Comparison of ENCODE assay signal across 24 mouse cellular contexts in the genomic region with DNA sequence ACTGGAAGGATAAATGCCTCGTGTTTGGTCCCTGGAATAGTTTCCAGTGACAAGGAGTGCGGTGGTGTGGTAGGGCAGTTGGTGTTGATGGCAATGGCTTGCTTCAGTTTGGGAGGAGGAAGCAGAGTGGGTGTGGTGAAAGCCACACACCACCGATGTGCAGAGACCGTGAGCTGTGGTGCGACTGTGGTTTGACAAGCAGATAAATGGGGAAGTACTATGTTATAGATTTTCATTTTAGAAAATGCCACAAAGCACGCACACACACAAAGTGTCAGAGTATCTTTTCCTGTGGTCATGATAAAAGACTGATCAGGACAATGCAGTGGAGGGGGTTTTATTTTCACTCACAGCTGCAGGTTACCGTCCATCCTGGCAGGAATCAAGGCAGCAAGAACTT. TPM values are rescaled to one million over a fixed set of nuclear protein-coding genes. Genes with fewer than 3 reads are reported as not detected.
DNase-seq lines count a peak whose midpoint lies in the region; ATAC-seq and TF ChIP-seq lines count a peak whose summit lies in the region.
"Had no signal": no experiment of that assay in that cellular context is flagged by ENCODE, and none has a peak within 500 bp of the region (broad histone marks: within the 10 kb centered on the region; RNA-seq: fewer than 3 reads in every experiment).

No protein-coding gene starts in this region.

- no peak for TF ChIP-seq CTCF in spleen, adult 2 months (IDR thresholded peaks at IDR 0.05; ENCODE audit: extremely low read depth, insufficient read depth, insufficient read length, insufficient replicate concordance)

- H3K4me1 ChIP-seq in megakaryocyte, embryonic 14.5 days, result peaks cover 8% of the 10 kb centered on the region
- H3K4me1 ChIP-seq in spleen, adult 2 months (ENCODE audit: control insufficient read depth, insufficient read depth, insufficient read length), result peaks cover 8% of the 10 kb centered on the region; the same call in 1 of the 2 replicates
- H3K4me1 ChIP-seq in forebrain, embryonic 11.5 days (replicated peaks; ENCODE audit: control insufficient read depth, insufficient read depth, low read length), result no peaks in the 10 kb centered on the region
- H3K4me1 ChIP-seq: lung, embryonic 15.5 days had no signal

- no peak for ATAC-seq in forebrain, embryonic 11.5 days (replicated peaks; ENCODE audit: low FRiP score)
- ATAC-seq: CD4-positive, CD25-positive, alpha-beta regulatory T cell, adult 4 months; forebrain, embryonic 14.5 days had no signal

- H3K9me3 ChIP-seq in megakaryocyte, embryonic 14.5 days, result peaks cover 29% of the 10 kb centered on the region
- no peaks in the 10 kb centered on the region for H3K9me3 ChIP-seq in forebrain, embryonic 11.5 days (ENCODE audit: control insufficient read depth, low read length)
- H3K9me3 ChIP-seq: embryonic facial prominence, embryonic 12.5 days; limb, embryonic 13.5 days; lung, embryonic 15.5 days; neural tube, embryonic 15.5 days; stomach, embryonic 15.5 days had no signal

- no peaks in the 10 kb centered on the region for H3K36me3 ChIP-seq in megakaryocyte, embryonic 14.5 days (replicated peaks; ENCODE audit: low read length)
- no peaks in the 10 kb centered on the region for H3K36me3 ChIP-seq in spleen, adult 2 months (ENCODE audit: control insufficient read depth, insufficient read depth, low read length)
- no peaks in the 10 kb centered on the region for H3K36me3 ChIP-seq in forebrain, embryonic 11.5 days (ENCODE audit: control insufficient read depth, insufficient read depth, low read length)
- H3K36me3 ChIP-seq: embryonic facial prominence, embryonic 12.5 days; limb, embryonic 13.5 days; lung, embryonic 15.5 days; neural tube, embryonic 15.5 days; stomach, embryonic 15.5 days had no signal

- H3K9ac ChIP-seq in forebrain, embryonic 11.5 days (ENCODE audit: low read length), result no peak overlapping the region
- H3K9ac ChIP-seq: embryonic facial prominence, embryonic 12.5 days; limb, embryonic 13.5 days; liver, embryonic 14.5 days; lung, embryonic 15.5 days; neural tube, embryonic 15.5 days; stomach, embryonic 15.5 days had no signal

- H3K4me3 ChIP-seq in megakaryocyte, embryonic 14.5 days (replicated peaks), result peak overlapping the region; percentile 25
- no peak overlapping the region for H3K4me3 ChIP-seq in spleen, adult 2 months (ENCODE audit: extremely low read depth, insufficient read depth, insufficient read length)
- no peak overlapping the region for H3K4me3 ChIP-seq in forebrain, embryonic 11.5 days (ENCODE audit: low read depth, low read length)
- H3K4me3 ChIP-seq: embryonic facial prominence, embryonic 12.5 days; erythroblast, embryonic 14.5 days; limb, embryonic 13.5 days; lung, embryonic 15.5 days; myocyte; neural tube, embryonic 15.5 days; stomach, embryonic 15.5 days had no signal

- 7% methylated on average over 7 of the region's 7 CpGs for WGBS in spleen, adult 2 months
- 86% methylated on average over 7 of the region's 7 CpGs for WGBS in forebrain, embryonic 11.5 days

- H3K4me2 ChIP-seq in forebrain, embryonic 11.5 days (ENCODE audit: low read depth, low read length, severe bottlenecking), result no peak overlapping the region
- H3K4me2 ChIP-seq: embryonic facial prominence, embryonic 12.5 days; limb, embryonic 13.5 days; lung, embryonic 15.5 days; neural tube, embryonic 15.5 days; stomach, embryonic 15.5 days had no signal

- H3K27ac ChIP-seq in spleen, adult 2 months (ENCODE audit: insufficient read depth, low read length), result no peak overlapping the region
- H3K27ac ChIP-seq in forebrain, embryonic 11.5 days (ENCODE audit: low read depth, low read length), result no peak overlapping the region
- H3K27ac ChIP-seq: embryonic facial prominence, embryonic 12.5 days; limb, embryonic 13.5 days; liver, embryonic 14.5 days; lung, embryonic 15.5 days; neural tube, embryonic 15.5 days; stomach, embryonic 15.5 days had no signal

- peaks cover 92% of the 10 kb centered on the region for H3K27me3 ChIP-seq in megakaryocyte, embryonic 14.5 days (replicated peaks)
- H3K27me3 ChIP-seq in spleen, adult 2 months (ENCODE audit: control insufficient read depth, insufficient read depth, low read length), result peaks cover 6% of the 10 kb centered on the region; the same call in 1 of the 2 replicates
- 0 out of 2 replicates have a peak, but pooled peaks cover 2% of the 10 kb centered on the region for H3K27me3 ChIP-seq in forebrain, embryonic 11.5 days (ENCODE audit: control insufficient read depth, insufficient read depth, low read length)
- H3K27me3 ChIP-seq: neural tube, embryonic 15.5 days; stomach, embryonic 15.5 days had no signal

- peak; percentile 61 to 65 for DNase-seq in B cell, adult 2 months
- DNase-seq in MEL-GATA-1-ER (ENCODE audit: extremely low read depth, low read depth), result peak; percentile 73
- peak; percentile 61 to 69 for DNase-seq in spleen, adult 2 months (ENCODE audit: low read depth in 1 of 2, low spot score in 2 of 2)
- DNase-seq in cerebellum, adult 8-10 months, result no peak
- no peak for DNase-seq in frontal cortex, adult 2 months (ENCODE audit: extremely low spot score in 1 of 2, low spot score in 1 of 2)
- no peak for DNase-seq in forebrain, embryonic 11.5 days (ENCODE audit: low spot score)
- DNase-seq: cerebellum, adult 9-10 months; gastrocnemius, postnatal 25 days; kidney, adult 9 months; kidney, postnatal 36 days; midbrain, embryonic 14.5 days; retina, postnatal 1 day; thymus, adult 2 months had no signal

- TF ChIP-seq POLR2A in spleen, adult 2 months (IDR thresholded peaks at IDR 0.05; ENCODE audit: low read depth, low read length), result no peak

RNA-seq across cellular contexts. Expression of a gene that starts 13.5 kb away (rescaled TPM):
- polyA plus RNA-seq in megakaryocyte, embryonic 14.5 days (2012; ENCODE audit: insufficient read depth, low replicate concordance), result 5.4 and 20.2 TPM in 2 replicates
- 18.0 and 22.3 TPM in 2 replicates for polyA plus RNA-seq in spleen, adult 2 months (2012; rRNA removed)
- polyA plus RNA-seq in frontal cortex, adult 2 months (2012; rRNA removed), result 36.0 and 38.6 TPM in 2 replicates
- 18.6 and 19.2 TPM in 2 replicates for polyA plus RNA-seq in forebrain, embryonic 11.5 days (2014; fragmentation: Nextera tagmentation; extraction: Ambion mirVana)

RNA-seq across cellular contexts. Expression of a gene that starts 41.7 kb away (rescaled TPM):
- polyA plus RNA-seq in megakaryocyte, embryonic 14.5 days (2012; ENCODE audit: insufficient read depth, low replicate concordance), result 0.62 TPM in 1 of 2 replicates, not detected in the other
- 0.02 and 0.06 TPM in 2 replicates for polyA plus RNA-seq in spleen, adult 2 months (2012; rRNA removed)
- polyA plus RNA-seq in frontal cortex, adult 2 months (2012; rRNA removed), result 84.6 and 86.3 TPM in 2 replicates
- 3.2 and 3.3 TPM in 2 replicates for polyA plus RNA-seq in forebrain, embryonic 11.5 days (2014; fragmentation: Nextera tagmentation; extraction: Ambion mirVana)
- polyA plus RNA-seq: CD4-positive, CD25-positive, alpha-beta regulatory T cell, adult 4 months; erythroblast, embryonic 14.5 days; liver, embryonic 14.5 days had no signal

Comparison
In these comparisons a context has a peak if more than half of its experiments do, and no peak if none do; other contexts are left out.
1. DNase-seq: peak in B cell, adult 2 months (2 of 2), MEL-GATA-1-ER (single experiment) and spleen, adult 2 months (2 of 2); none in cerebellum, adult 8-10 months (single experiment), frontal cortex, adult 2 months (0 of 2) and forebrain, embryonic 11.5 days (single experiment).
2. RNA of a gene that starts 41.7 kb away (polyA plus RNA-seq): 84.6 to 86.3 TPM in frontal cortex, adult 2 months; 3.2 to 3.3 TPM in forebrain, embryonic 11.5 days, 0.02 to 0.06 TPM in spleen, adult 2 months and 0.62 TPM in megakaryocyte, embryonic 14.5 days; every median in the first group is over 10 times any median in the second.